Mouse (Mus musculus) limb, embryonic 10.5 days (tissue): ENCODE data around the gene Otog. TPM values are rescaled to one million over a fixed set of nuclear protein-coding genes. Genes with fewer than 3 reads are reported as not detected.
A peak's percentile ranks its signal among the peaks of the same experiment; 100 is the strongest.

Source experiments
- DNase-seq: peaks from one replicate; pipeline ENCODE4 v3.0.0-alpha.2; 2017; ENCODE audit warnings: low spot score
- H3K27ac ChIP-seq: fragments of 300-500 bp; sonication (generic); 2 replicates; pipeline ENCODE4 v1.5.1; 2016; ENCODE audit warnings: mild to moderate bottlenecking
- H3K27me3 ChIP-seq: fragments of 300-500 bp; sonication (generic); 2 replicates; pipeline ENCODE4 v1.6.1; 2016; ENCODE audit warnings: low read depth, mild to moderate bottlenecking; ENCODE audit not compliant: poor library complexity, severe bottlenecking
- H3K36me3 ChIP-seq: fragments of 300-500 bp; sonication (generic); 2 replicates; pipeline ENCODE4 v1.6.1; 2016; ENCODE audit warnings: mild to moderate bottlenecking, moderate library complexity
- H3K4me1 ChIP-seq: fragments of 300-500 bp; sonication (generic); 2 replicates; pipeline ENCODE4 v1.6.1; 2016
- H3K4me3 ChIP-seq: fragments of 300-500 bp; sonication (generic); 2 replicates; pipeline ENCODE4 v1.5.1; 2016; ENCODE audit warnings: mild to moderate bottlenecking, moderate library complexity
- H3K9me3 ChIP-seq: fragments of 300-500 bp; sonication (generic); replicated peaks from 2 replicates; pipeline ENCODE4 v1.6.1; 2016; ENCODE audit warnings: mild to moderate bottlenecking
- WGBS: fragments of 180-500 bp; shearing (Covaris S2); methylation state at CpG from one replicate; pipeline ENCODE4 v1.1.7; 2016; 5-methylcytosine and 5-hydroxymethylcytosine counted together
- polyA plus RNA-seq: library from polyadenylated mRNA; unstranded; fragments of >200 nt; fragmentation: Nextera tagmentation; extraction: Ambion mirVana; gene quantifications from 2 replicates; pipeline ENCODE4 v1.2.1, GENCODE M21; 2016

Gene Otog
- polyA plus RNA-seq, 1 experiment from 2014 or later: 0.01 TPM

DNA sequence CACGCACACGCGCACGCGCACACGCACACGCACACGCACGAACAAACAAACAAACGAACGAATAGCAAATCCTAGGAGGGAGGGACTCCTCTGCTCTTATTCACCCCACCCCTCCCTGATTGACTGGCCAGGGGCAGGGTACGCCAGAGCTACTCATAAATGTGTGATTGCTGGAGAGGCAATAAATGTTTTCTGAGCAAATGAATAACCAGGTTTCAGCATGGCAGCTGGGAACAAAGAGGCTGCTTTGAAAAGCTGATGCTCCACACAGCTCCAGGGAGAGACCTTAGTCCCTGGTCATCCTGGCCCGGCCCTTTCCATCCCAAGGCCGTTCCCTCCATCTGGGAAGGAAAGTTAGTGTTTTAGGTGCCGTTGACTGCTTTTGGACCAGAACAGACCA lies 4.4 kb upstream of the Otog start:
- no peak for DNase-seq
- peak overlapping the region; percentile 19; the same call in 1 of the 2 replicates for H3K27ac ChIP-seq
- peaks cover 13% of the 10 kb centered on the region for H3K27me3 ChIP-seq
- peaks cover 37% of the 10 kb centered on the region for H3K4me1 ChIP-seq
- WGBS: 82% methylated on average over 15 of the region's 15 CpGs
- H3K9me3 ChIP-seq: no peaks in the 10 kb centered on the region
- 0 out of 2 replicates have a peak overlapping the region, but pooled peaks have one; percentile 10 for H3K4me3 ChIP-seq
- no peaks in the 10 kb centered on the region for H3K36me3 ChIP-seq

DNA sequence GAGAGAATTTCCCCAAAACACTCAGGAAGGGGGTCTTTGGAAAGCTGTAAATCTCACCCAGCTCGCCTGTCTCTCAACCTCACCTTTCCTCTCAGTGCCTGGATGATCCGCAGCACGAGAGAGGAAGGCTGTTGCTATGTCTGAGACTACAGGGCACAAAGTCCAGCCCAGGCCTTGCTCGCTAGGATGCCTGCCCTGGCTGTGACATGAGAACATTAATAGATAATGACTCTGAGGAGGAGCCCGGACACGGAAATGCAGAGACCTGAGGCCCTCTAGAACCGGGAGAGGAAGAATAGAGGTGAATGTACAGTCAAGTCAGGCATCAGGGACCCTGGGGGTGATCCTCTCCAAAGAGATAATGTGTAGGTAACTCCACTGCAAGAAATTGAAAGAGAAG lies 3.6 kb upstream of the Otog start:
- no peak overlapping the region for H3K27ac ChIP-seq
- peaks cover 37% of the 10 kb centered on the region for H3K4me1 ChIP-seq
- H3K4me3 ChIP-seq: no peak overlapping the region
- DNase-seq: no peak
- peaks cover 13% of the 10 kb centered on the region for H3K27me3 ChIP-seq
- 68% methylated on average over 7 of the region's 7 CpGs for WGBS
- no peaks in the 10 kb centered on the region for H3K36me3 ChIP-seq
- no peaks in the 10 kb centered on the region for H3K9me3 ChIP-seq

GRCm38 (mm10) chr7:46238346-46238745 lies 2.4 kb upstream of the Otog start, which contains the start of gene Ush1c:
Gene Ush1c (minus strand): TSS chr7:46238503.
- Histone ChIP-seq H3K4me3 (no peak within 1 kb of the TSS), H3K4me1 (peaks cover 37% of the 10 kb centered on the region), H3K27me3 (peaks cover 13% of the 10 kb centered on the region), H3K36me3 (no peaks in the 10 kb centered on the region), H3K9me3 (no peaks in the 10 kb centered on the region), H3K27ac (0 out of 2 replicates have a peak within 1 kb of the TSS, but pooled peaks have one; percentile 7)
- peak; percentile 38 for DNase-seq
- WGBS: 13% methylated on average over 10 of the region's 10 CpGs

DNA sequence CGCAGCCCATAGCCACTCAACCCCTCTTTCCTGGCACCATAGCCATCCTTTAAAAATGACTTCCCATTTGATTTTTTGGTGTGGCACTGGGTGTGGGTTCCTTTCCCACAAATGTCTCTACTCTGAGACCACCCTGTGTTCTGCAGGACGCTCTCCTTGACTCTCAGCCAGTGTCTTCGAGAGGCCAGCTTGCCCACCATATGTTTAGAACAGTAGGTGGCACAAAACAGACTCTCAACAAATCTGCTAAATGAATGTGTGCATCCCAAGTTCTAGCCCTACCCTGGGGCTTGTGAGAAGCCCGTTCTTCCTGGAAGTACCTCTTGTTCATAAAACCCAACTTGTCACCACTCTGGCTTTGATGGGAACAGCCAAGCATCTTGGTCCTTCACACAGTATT lies 696 bp upstream of the Otog start:
- Histone ChIP-seq H3K36me3 (no peaks in the 10 kb centered on the region), H3K4me3 (no peak overlapping the region), H3K27ac (no peak overlapping the region), H3K9me3 (no peaks in the 10 kb centered on the region), H3K27me3 (peaks cover 13% of the 10 kb centered on the region), H3K4me1 (peaks cover 37% of the 10 kb centered on the region)
- 90% methylated on average over 4 of the region's 4 CpGs for WGBS
- DNase-seq: no peak

GRCm38 (mm10) chr7:46246876-46247275 lies 6.1 kb downstream of the Otog start:
- no peaks in the 10 kb centered on the region for H3K9me3 ChIP-seq
- no peaks in the 10 kb centered on the region for H3K27me3 ChIP-seq
- H3K4me3 ChIP-seq: no peak overlapping the region
- H3K4me1 ChIP-seq: no peaks in the 10 kb centered on the region
- DNase-seq: no peak
- no peak overlapping the region for H3K27ac ChIP-seq
- H3K36me3 ChIP-seq: no peaks in the 10 kb centered on the region

- H3K4me3 ChIP-seq: no peak overlapping the region
- no peaks in the 10 kb centered on the region for H3K36me3 ChIP-seq
- DNase-seq: no peak
- no peak overlapping the region for H3K27ac ChIP-seq
- WGBS: 84% methylated on average over 3 of the region's 3 CpGs
- no peaks in the 10 kb centered on the region for H3K9me3 ChIP-seq
- H3K4me1 ChIP-seq: no peaks in the 10 kb centered on the region; the same call in 1 of the 2 replicates
- no peaks in the 10 kb centered on the region for H3K27me3 ChIP-seq
Measured at GRCm38 (mm10) chr7:46247606-46248005, 6.8 kb downstream of the Otog start.

DNA sequence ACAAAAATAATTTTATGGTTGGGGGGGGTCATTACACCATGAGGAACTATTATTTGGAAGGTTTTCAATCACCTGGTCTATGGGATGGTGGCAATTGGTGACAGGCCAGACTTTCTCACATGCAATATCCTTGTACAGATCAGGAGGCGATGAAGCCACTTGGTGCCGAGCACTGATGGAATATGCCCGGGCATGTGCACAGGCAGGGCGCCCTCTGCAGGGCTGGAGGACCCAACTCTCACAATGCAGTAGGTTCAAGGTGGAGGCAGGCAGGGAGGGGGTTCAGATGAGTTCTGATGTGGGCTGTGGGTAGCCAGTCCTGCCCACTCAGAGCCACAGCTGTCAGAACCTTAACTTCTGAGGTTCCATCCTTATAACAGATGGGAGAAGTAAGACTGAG lies 11.1 kb downstream of the Otog start:
- H3K27ac ChIP-seq: no peak overlapping the region
- 86% methylated on average over 4 of the region's 4 CpGs for WGBS
- no peak for DNase-seq

DNA sequence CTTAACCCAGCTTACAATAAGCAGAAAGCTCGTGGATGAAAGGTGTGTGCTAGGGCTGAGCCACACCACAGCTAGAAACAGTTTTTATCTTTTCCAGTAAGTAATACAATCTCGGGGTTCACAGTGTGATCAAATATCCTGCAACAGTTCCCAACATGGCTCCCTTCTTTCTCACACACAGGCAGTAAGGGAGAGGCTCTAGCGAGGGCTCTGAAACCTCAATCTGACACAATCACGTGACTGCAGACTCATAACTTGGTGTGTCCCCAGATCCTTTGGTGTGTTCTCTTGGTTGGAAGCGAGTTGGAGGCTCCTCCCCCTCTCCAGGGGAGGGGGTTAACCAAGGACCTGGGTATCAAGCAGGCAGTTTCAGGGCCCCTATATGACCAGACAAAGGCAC lies 35.4 kb downstream of the Otog start:
- no peak overlapping the region for H3K4me3 ChIP-seq
- WGBS: 70% methylated on average over 5 of the region's 5 CpGs
- no peaks in the 10 kb centered on the region for H3K4me1 ChIP-seq
- no peak overlapping the region for H3K27ac ChIP-seq
- H3K9me3 ChIP-seq: no peaks in the 10 kb centered on the region
- DNase-seq: no peak
- H3K27me3 ChIP-seq: peaks cover 6% of the 10 kb centered on the region; the same call in 1 of the 2 replicates
- no peaks in the 10 kb centered on the region for H3K36me3 ChIP-seq

More for the DNA sequence above, 11.1 kb downstream of the Otog start:
- Histone ChIP-seq H3K36me3 (no peaks in the 10 kb centered on the region), H3K9me3 (no peaks in the 10 kb centered on the region), H3K4me3 (no peak overlapping the region), H3K4me1 (peaks cover 12% of the 10 kb centered on the region), H3K27me3 (no peaks in the 10 kb centered on the region)

DNA sequence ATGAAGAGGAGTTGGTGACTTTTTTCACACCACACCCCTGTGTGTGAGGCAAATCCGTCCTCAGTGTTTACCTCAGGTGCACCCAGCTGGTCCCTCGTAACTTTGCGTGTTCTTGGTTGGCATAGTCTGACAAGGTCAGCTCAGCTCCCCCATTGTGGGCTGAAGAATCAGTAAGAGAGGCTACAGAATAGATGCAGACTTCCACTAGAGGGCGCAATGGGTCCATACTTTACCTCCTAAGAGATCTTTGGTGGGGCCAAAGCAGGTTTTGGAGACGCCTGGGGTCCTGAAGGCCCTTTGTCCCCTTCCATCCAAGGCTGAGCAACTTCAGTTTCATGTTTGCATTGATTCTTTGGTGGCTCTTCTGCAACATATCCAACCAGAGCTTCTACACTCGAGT lies 39.2 kb downstream of the Otog start:
- H3K27me3 ChIP-seq: peaks cover 32% of the 10 kb centered on the region; the same call in 1 of the 2 replicates
- peak; percentile 74 for DNase-seq
- H3K4me1 ChIP-seq: no peaks in the 10 kb centered on the region
- no peak overlapping the region for H3K4me3 ChIP-seq
- H3K27ac ChIP-seq: no peak overlapping the region
- no peaks in the 10 kb centered on the region for H3K9me3 ChIP-seq
- H3K36me3 ChIP-seq: no peaks in the 10 kb centered on the region
- 27% methylated on average over 6 of the region's 6 CpGs for WGBS

DNA sequence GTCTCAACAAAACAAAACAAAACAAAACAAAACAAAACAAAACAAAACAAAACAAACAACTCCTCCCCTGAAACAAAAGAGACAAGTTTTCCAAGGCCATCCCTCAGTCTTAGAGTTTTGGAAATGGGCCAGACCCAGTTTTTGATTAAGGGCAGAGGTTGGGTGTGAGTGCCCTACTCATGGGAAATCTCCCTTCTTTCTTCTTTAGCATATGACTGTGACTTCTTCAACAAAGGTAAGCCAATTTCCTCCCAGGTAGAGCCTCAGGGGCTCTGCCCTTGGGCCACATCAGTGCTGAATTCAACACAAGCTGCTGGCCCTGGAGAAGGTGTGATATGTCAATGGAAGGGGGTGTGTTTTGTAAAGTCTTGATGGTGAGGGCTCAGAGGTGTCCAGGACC lies 40.1 kb downstream of the Otog start:
- H3K27me3 ChIP-seq: peaks cover 32% of the 10 kb centered on the region; the same call in 1 of the 2 replicates

GRCm38 (mm10) chr7:46282276-46282675 lies 41.5 kb downstream of the Otog start:
- Histone ChIP-seq H3K27ac (no peak overlapping the region), H3K4me1 (peaks cover 3% of the 10 kb centered on the region), H3K9me3 (no peaks in the 10 kb centered on the region), H3K4me3 (no peak overlapping the region), H3K27me3 (peaks cover 38% of the 10 kb centered on the region; the same call in 1 of the 2 replicates), H3K36me3 (no peaks in the 10 kb centered on the region)
- WGBS: 62% methylated on average over 7 of the region's 7 CpGs
- DNase-seq: no peak

More for the DNA sequence above, 40.1 kb downstream of the Otog start:
- no peaks in the 10 kb centered on the region for H3K9me3 ChIP-seq
- DNase-seq: no peak
- no peak overlapping the region for H3K27ac ChIP-seq
- H3K36me3 ChIP-seq: no peaks in the 10 kb centered on the region
- H3K4me1 ChIP-seq: no peaks in the 10 kb centered on the region
- H3K4me3 ChIP-seq: no peak overlapping the region

DNA sequence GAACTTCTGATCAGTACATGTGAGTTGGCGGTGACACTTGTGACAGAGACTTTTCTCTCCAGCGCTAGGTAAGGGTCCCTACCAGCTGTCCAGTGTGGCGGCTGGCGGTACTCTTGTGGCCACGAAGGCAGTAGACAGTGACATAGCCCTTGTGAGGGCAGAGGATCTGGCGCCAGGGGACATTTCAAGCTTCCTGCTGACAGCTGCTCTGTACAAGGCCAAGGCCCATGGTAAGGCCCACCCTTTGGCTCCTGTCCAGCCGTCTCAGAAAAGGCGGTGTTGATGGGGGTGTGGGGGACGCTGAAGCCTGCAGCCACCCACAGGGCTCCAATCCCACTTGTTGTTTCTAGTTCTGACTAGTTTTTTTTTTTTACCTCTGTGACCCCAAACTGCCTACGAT lies 42.9 kb downstream of the Otog start:
- H3K9me3 ChIP-seq: no peaks in the 10 kb centered on the region
- peaks cover 37% of the 10 kb centered on the region; the same call in 1 of the 2 replicates for H3K27me3 ChIP-seq
- H3K4me1 ChIP-seq: peaks cover 5% of the 10 kb centered on the region
- H3K36me3 ChIP-seq: no peaks in the 10 kb centered on the region
- H3K4me3 ChIP-seq: no peak overlapping the region
- H3K27ac ChIP-seq: no peak overlapping the region
- WGBS: 88% methylated on average over 10 of the region's 10 CpGs
- no peak for DNase-seq

DNA sequence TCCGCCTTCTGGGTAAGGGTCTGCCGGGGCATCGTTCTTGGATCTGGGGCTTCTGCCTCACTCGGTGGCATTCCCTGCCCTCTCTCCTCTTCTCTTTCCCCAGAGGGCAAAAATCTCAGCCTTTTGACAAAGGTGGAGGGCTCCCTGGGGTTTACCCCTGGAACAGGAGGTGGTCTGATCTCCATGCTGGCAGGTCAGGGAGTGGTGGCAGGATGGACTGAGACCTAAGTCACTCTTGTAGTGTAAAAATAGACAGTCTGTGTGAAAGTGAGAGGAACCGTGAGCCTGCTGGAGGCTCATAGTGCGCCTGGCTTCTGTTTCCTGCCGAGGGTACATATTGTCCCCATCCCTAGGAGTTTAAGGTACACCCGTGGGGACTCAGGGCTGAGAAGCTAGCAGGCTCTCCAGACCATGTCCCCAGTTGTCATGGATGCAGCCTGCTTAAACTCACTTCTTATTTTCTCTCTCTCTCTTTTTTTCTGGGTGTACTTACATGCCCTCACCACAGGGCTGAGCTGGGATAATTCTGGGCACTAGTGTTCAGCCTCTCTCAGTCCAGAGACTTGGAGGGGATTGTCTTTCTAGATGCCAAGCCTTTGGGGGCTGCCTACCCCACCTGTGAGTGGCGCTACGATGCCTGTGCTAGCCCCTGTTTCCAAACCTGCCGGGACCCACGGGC lies 44.5 kb downstream of the Otog start:
- DNase-seq: no peak
- Histone ChIP-seq H3K4me1 (peaks cover 5% of the 10 kb centered on the region), H3K27ac (no peak overlapping the region), H3K4me3 (no peak overlapping the region), H3K9me3 (no peaks in the 10 kb centered on the region), H3K27me3 (peaks cover 37% of the 10 kb centered on the region; the same call in 1 of the 2 replicates), H3K36me3 (no peaks in the 10 kb centered on the region)
- WGBS: 86% methylated on average over 12 of the region's 12 CpGs
